Mouse (Mus musculus) heart, postnatal 0 days (tissue): ENCODE results near the gene Ripply3.

Source experiments
- CTCF ChIP-seq: IDR thresholded peaks from 2 replicates; pipeline ENCODE4 v1.5.1; 2016; ENCODE audit warnings: antibody characterized with exemption, control low read depth, low read depth
- EP300 ChIP-seq: IDR thresholded peaks from 2 replicates; pipeline ENCODE4 v1.6.1; 2016; ENCODE audit warnings: antibody characterized with exemption, low read depth

DNA sequence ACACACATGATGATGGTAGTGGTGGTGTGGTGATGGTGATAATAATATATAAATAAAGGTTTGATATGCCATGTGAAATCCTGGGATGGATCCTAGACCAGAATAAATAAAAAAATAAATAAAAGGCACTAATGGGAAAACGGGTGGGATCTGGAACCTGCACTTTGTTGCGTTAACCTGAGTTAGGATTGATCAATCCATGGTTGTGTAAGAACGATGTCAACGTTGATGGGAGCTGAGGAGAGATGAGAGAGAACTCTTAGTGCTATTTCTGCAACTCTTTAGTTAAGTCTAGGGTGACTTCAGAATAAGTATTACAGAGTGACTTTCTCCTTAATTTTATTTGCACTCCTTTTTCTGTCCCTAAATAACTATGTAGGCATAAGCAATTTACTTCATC is 27.0 kb upstream of the Ripply3 start:
- TF ChIP-seq CTCF: no peak
- TF ChIP-seq EP300: no peak
